Mouse (Mus musculus): ENCODE results near the gene Prim2. TPM values are rescaled to one million over a fixed set of nuclear protein-coding genes. Genes with fewer than 3 reads are reported as not detected.

The Prim2 gene
- polyA plus RNA-seq, 1 experiment from 2014 or later: 15.7 TPM

- H3K4me3 ChIP-seq (ENCODE audit: low read depth, low read length): no peak overlapping the region
- H3K9me3 ChIP-seq (ENCODE audit: low read length): no peaks in the 10 kb centered on the region
- no peak for TF ChIP-seq EP300 (IDR thresholded peaks at IDR 0.05; ENCODE audit: low read depth)
- no peak for TF ChIP-seq CTCF (IDR thresholded peaks at IDR 0.05; ENCODE audit: low read depth)
- no peak overlapping the region for H3K4me2 ChIP-seq (ENCODE audit: low read depth, low read length)
- H3K4me1 ChIP-seq (ENCODE audit: insufficient read depth): no peaks in the 10 kb centered on the region
- 91% methylated on average over 5 of the region's 5 CpGs for WGBS (ENCODE audit: insufficient replicate concordance)
- H3K9ac ChIP-seq (replicated peaks): no peak overlapping the region
- H3K27ac ChIP-seq (ENCODE audit: low read depth): no peak overlapping the region
- H3K36me3 ChIP-seq (replicated peaks; ENCODE audit: insufficient read depth, low read length): no peaks in the 10 kb centered on the region
- no peaks in the 10 kb centered on the region for H3K27me3 ChIP-seq (ENCODE audit: insufficient read depth, low read length)
- DNase-seq (no peak), ATAC-seq (no peak)
Measured at GRCm38 (mm10) chr1:33523223-33523622, 146.4 kb downstream of the Prim2 start.

DNA sequence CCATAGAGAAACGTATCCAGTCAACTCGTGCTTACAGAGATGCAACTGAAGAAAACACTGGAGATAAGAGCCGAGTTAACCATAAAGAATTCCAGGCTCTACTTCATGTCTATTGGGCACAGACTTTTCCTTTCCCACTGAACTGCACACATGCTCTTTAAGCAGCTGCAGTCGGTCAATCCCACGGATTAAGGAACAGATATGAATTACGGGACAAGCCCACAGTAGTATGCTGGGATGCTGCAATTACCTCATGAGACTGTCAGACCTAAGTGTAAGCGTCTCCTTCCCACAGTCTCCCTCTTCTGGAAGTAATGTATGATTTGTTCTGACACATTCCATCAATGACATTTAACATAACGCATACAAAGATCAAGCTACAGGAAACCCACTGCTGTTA, 154.5 kb downstream of the Prim2 start:
- H3K4me1 ChIP-seq (ENCODE audit: insufficient read depth): no peaks in the 10 kb centered on the region
- TF ChIP-seq EP300 (IDR thresholded peaks at IDR 0.05; ENCODE audit: low read depth) (no peak), CTCF (IDR thresholded peaks at IDR 0.05; ENCODE audit: low read depth) (no peak)
- H3K36me3 ChIP-seq (replicated peaks; ENCODE audit: insufficient read depth, low read length): 0 out of 2 replicates have a peak, but pooled peaks cover 2% of the 10 kb centered on the region
- H3K27ac ChIP-seq (ENCODE audit: low read depth): no peak overlapping the region
- ATAC-seq (no peak), DNase-seq (no peak)
- no peak overlapping the region for H3K4me3 ChIP-seq (ENCODE audit: low read depth, low read length)
- H3K9me3 ChIP-seq (ENCODE audit: low read length): no peaks in the 10 kb centered on the region
- no peak overlapping the region for H3K9ac ChIP-seq (replicated peaks)
- H3K4me2 ChIP-seq (ENCODE audit: low read depth, low read length): no peak overlapping the region
- no peaks in the 10 kb centered on the region for H3K27me3 ChIP-seq (ENCODE audit: insufficient read depth, low read length)
- 84% methylated on average over 8 of the region's 8 CpGs for WGBS (ENCODE audit: insufficient replicate concordance)

DNA sequence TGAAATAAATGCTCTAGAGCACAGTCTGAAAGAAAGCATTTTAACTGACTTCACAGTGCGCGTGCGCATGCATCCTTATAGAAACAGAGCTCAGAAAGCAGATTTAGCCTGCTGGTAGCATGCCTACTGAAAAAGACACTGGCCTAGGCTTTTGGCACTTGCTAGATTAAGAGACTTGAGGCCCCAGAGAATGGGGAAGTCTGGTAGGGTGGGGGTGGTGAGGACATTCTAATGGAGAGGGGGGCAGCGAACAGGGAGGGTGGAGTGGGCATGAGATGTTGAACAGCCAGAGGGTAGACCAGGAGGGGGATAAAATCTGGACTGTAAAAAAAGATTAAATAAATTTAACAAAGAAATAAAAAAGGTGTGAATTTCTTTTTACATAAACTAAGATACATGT, 158.3 kb downstream of the Prim2 start:
- WGBS (ENCODE audit: insufficient replicate concordance): 82% methylated on average over 4 of the region's 4 CpGs
- no peak for TF ChIP-seq CTCF (IDR thresholded peaks at IDR 0.05; ENCODE audit: low read depth)
- no peak for TF ChIP-seq EP300 (IDR thresholded peaks at IDR 0.05; ENCODE audit: low read depth)
- Histone ChIP-seq H3K4me3 (ENCODE audit: low read depth, low read length) (no peak overlapping the region), H3K27me3 (ENCODE audit: insufficient read depth, low read length) (no peaks in the 10 kb centered on the region), H3K4me2 (ENCODE audit: low read depth, low read length) (no peak overlapping the region), H3K4me1 (ENCODE audit: insufficient read depth) (no peaks in the 10 kb centered on the region), H3K36me3 (replicated peaks; ENCODE audit: insufficient read depth, low read length) (0 out of 2 replicates have a peak, but pooled peaks cover 2% of the 10 kb centered on the region), H3K9ac (replicated peaks) (no peak overlapping the region), H3K27ac (ENCODE audit: low read depth) (no peak overlapping the region), H3K9me3 (ENCODE audit: low read length) (no peaks in the 10 kb centered on the region)
- ATAC-seq (no peak), DNase-seq (no peak)

- Histone ChIP-seq H3K4me2 (ENCODE audit: low read depth, low read length) (no peak overlapping the region), H3K9me3 (ENCODE audit: low read length) (no peaks in the 10 kb centered on the region), H3K27me3 (ENCODE audit: insufficient read depth, low read length) (no peaks in the 10 kb centered on the region), H3K4me1 (ENCODE audit: insufficient read depth) (no peaks in the 10 kb centered on the region; the same call in 1 of the 2 replicates), H3K9ac (replicated peaks) (no peak overlapping the region), H3K27ac (ENCODE audit: low read depth) (no peak overlapping the region), H3K4me3 (ENCODE audit: low read depth, low read length) (no peak overlapping the region), H3K36me3 (replicated peaks; ENCODE audit: insufficient read depth, low read length) (0 out of 2 replicates have a peak, but pooled peaks cover 2% of the 10 kb centered on the region)
- no peak for TF ChIP-seq CTCF (IDR thresholded peaks at IDR 0.05; ENCODE audit: low read depth)
- DNase-seq: no peak
- no peak for ATAC-seq
- 90% methylated on average over 5 of the region's 5 CpGs for WGBS (ENCODE audit: insufficient replicate concordance)
Measured at GRCm38 (mm10) chr1:33504371-33504770, 165.2 kb downstream of the Prim2 start.

DNA sequence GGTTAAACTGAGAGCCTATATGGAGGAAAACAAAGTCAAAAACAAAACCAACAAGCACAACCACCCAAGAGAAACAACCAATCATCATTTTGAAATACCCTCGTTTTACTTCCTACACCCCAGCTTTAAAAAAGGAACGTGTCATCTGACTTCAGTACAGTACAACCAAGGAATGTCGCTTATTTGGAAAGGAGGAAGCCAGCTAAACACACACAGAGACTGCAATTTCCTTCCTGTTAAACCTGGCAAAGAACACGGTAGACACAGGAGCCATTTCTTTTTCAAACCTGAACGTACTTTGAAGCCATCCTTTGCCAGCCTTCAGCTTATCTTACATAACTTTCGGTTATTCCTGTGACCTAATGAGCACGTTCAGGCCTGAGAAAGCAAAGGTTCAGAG, 166.7 kb downstream of the Prim2 start:
- peak; percentile 69 for ATAC-seq
- no peak overlapping the region for H3K4me3 ChIP-seq (ENCODE audit: low read depth, low read length)

GRCm38 (mm10) chr1:33502298-33502697, 167.3 kb downstream of the Prim2 start:
- H3K27me3 ChIP-seq (ENCODE audit: insufficient read depth, low read length): no peaks in the 10 kb centered on the region
- H3K27ac ChIP-seq (ENCODE audit: low read depth): peak overlapping the region; percentile 60
- ATAC-seq (peak; percentile 49; the same call in 1 of the 2 replicates), DNase-seq (no peak)
- no peaks in the 10 kb centered on the region; the same call in 1 of the 2 replicates for H3K4me1 ChIP-seq (ENCODE audit: insufficient read depth)
- no peak overlapping the region for H3K9ac ChIP-seq (replicated peaks)
- 63% methylated on average over 1 of the region's 1 CpGs for WGBS (ENCODE audit: insufficient replicate concordance)
- no peaks in the 10 kb centered on the region for H3K9me3 ChIP-seq (ENCODE audit: low read length)
- TF ChIP-seq EP300 (IDR thresholded peaks at IDR 0.05; ENCODE audit: low read depth) (no peak), CTCF (IDR thresholded peaks at IDR 0.05; ENCODE audit: low read depth) (no peak; the same call in 1 of the 2 replicates)
- no peak overlapping the region for H3K4me3 ChIP-seq (ENCODE audit: low read depth, low read length)
- no peak overlapping the region for H3K4me2 ChIP-seq (ENCODE audit: low read depth, low read length)
- H3K36me3 ChIP-seq (replicated peaks; ENCODE audit: insufficient read depth, low read length): 0 out of 2 replicates have a peak, but pooled peaks cover 2% of the 10 kb centered on the region

More for the DNA sequence above, 166.7 kb downstream of the Prim2 start:
- no peak overlapping the region for H3K9ac ChIP-seq (replicated peaks)
- no peak overlapping the region for H3K4me2 ChIP-seq (ENCODE audit: low read depth, low read length)
- H3K27ac ChIP-seq (ENCODE audit: low read depth): peak overlapping the region; percentile 60
- DNase-seq: no peak
- 31% methylated on average over 7 of the region's 7 CpGs for WGBS (ENCODE audit: insufficient replicate concordance)
- H3K4me1 ChIP-seq (ENCODE audit: insufficient read depth): no peaks in the 10 kb centered on the region; the same call in 1 of the 2 replicates
- H3K27me3 ChIP-seq (ENCODE audit: insufficient read depth, low read length): no peaks in the 10 kb centered on the region
- H3K9me3 ChIP-seq (ENCODE audit: low read length): no peaks in the 10 kb centered on the region
- no peak for TF ChIP-seq EP300 (IDR thresholded peaks at IDR 0.05; ENCODE audit: low read depth)
- TF ChIP-seq CTCF (IDR thresholded peaks at IDR 0.05; ENCODE audit: low read depth): no peak
- 0 out of 2 replicates have a peak, but pooled peaks cover 2% of the 10 kb centered on the region for H3K36me3 ChIP-seq (replicated peaks; ENCODE audit: insufficient read depth, low read length)

All from liver, postnatal 0 days (tissue).